ENCODE assay signal across 8 mouse cellular contexts in genomic region chr2:72038651-72039251, GRCm38 (mm10). TPM values are rescaled to one million over a fixed set of nuclear protein-coding genes. Genes with fewer than 3 reads are reported as not detected.
DNase-seq lines count a peak whose midpoint lies in the region; ATAC-seq and TF ChIP-seq lines count a peak whose summit lies in the region.

No protein-coding gene starts in this region.

- H3K27me3 ChIP-seq in heart, adult 2 months (ENCODE audit: control insufficient read depth, insufficient read depth, low read length), result no peaks in the 10 kb centered on the region
- H3K27me3 ChIP-seq in neural tube, embryonic 12.5 days (replicated peaks), result no peaks in the 10 kb centered on the region

- no peak for TF ChIP-seq POLR2A in heart, adult 2 months (IDR thresholded peaks at IDR 0.05; ENCODE audit: insufficient read depth, low read depth, low read length)

- peak overlapping the region; percentile 18 for H3K9ac ChIP-seq in heart, adult 2 months (ENCODE audit: low read depth, low read length)
- H3K9ac ChIP-seq in neural tube, embryonic 12.5 days, result 0 out of 2 replicates have a peak overlapping the region, but pooled peaks have one; percentile 5

- no peak for TF ChIP-seq CTCF in heart, adult 2 months (IDR thresholded peaks at IDR 0.05)

- no peaks in the 10 kb centered on the region for H3K36me3 ChIP-seq in heart, adult 2 months (ENCODE audit: control insufficient read depth, insufficient read depth, low read length)
- no peaks in the 10 kb centered on the region for H3K36me3 ChIP-seq in neural tube, embryonic 12.5 days

- H3K27ac ChIP-seq in heart, adult 2 months, result peak overlapping the region; percentile 71
- H3K27ac ChIP-seq in neural tube, embryonic 12.5 days, result no peak overlapping the region

- intact Hi-C loops in heart, adult 2 months (cut with DNase I), result loop anchor here (1.0 to 5.0 kb wide), 4 partner anchors 111 to 352 kb away; no protein-coding TSS in a partner anchor

- H3K4me1 ChIP-seq in heart, adult 2 months (ENCODE audit: control insufficient read depth, insufficient read depth, low read length), result no peaks in the 10 kb centered on the region
- H3K4me1 ChIP-seq in neural tube, embryonic 12.5 days, result peaks cover 15% of the 10 kb centered on the region

- no peaks in the 10 kb centered on the region for H3K79me2 ChIP-seq in heart, adult 2 months (replicated peaks; ENCODE audit: control insufficient read depth, insufficient read depth, low read length)

- DNase-seq in ovary, postnatal 10 days (ENCODE audit: low spot score), result peak; percentile 27
- DNase-seq in ovary, adult 18-20 months (ENCODE audit: low spot score), result no peak
- DNase-seq in cerebellum, adult 8-10 months, result peak; percentile 73
- peak; percentile 47 to 62 for DNase-seq in heart, adult 2 months
- DNase-seq in kidney, postnatal 36 days, result peak; percentile 29 to 48
- no peak for DNase-seq in spleen, postnatal 4 days (ENCODE audit: low spot score in 2 of 2)
- no peak for DNase-seq in thymus, postnatal 4 days

- WGBS in heart, adult 2 months, result 37% methylated on average over 18 of the region's 18 CpGs
- 37% methylated on average over 18 of the region's 18 CpGs for WGBS in neural tube, embryonic 12.5 days

- ATAC-seq in neural tube, embryonic 12.5 days (ENCODE audit: low FRiP score, low read depth), result no peak

- no peak for TF ChIP-seq EP300 in heart, adult 2 months (IDR thresholded peaks at IDR 0.05; ENCODE audit: insufficient read depth, low read depth, low read length)

- peak overlapping the region; percentile 15 for H3K4me3 ChIP-seq in heart, adult 2 months
- no peak overlapping the region for H3K4me3 ChIP-seq in neural tube, embryonic 12.5 days

- no peaks in the 10 kb centered on the region for H3K9me3 ChIP-seq in neural tube, embryonic 12.5 days

- H3K4me2 ChIP-seq in neural tube, embryonic 12.5 days (replicated peaks), result peak overlapping the region; percentile 43

RNA-seq across cellular contexts. Expression of gene Rapgef4, which starts 57.7 kb away (rescaled TPM):
- total RNA-seq in heart, adult 2 months (2021), result 10 to 100 TPM; 25.4 to 38.9 TPM
- polyA plus RNA-seq in heart, adult 2 months (2012; rRNA removed), result 15.3 and 35.4 TPM in 2 replicates
- 19.1 and 24.0 TPM in 2 replicates for polyA plus RNA-seq in neural tube, embryonic 12.5 days (2016; fragmentation: Nextera tagmentation; extraction: Ambion mirVana)

Comparison
In these comparisons a context has a peak if more than half of its experiments do, and no peak if none do; other contexts are left out.
1. DNase-seq: peak in ovary, postnatal 10 days (single experiment), cerebellum, adult 8-10 months (single experiment), heart, adult 2 months (2 of 2) and kidney, postnatal 36 days (2 of 2); none in ovary, adult 18-20 months (single experiment), spleen, postnatal 4 days (0 of 2) and thymus, postnatal 4 days (single experiment).